Mouse (Mus musculus) brain, embryonic 14.5 days (tissue): Measurements from ENCODE around the gene Ankrd22.

Experiments
- CTCF ChIP-seq: fragments of 200-500 bp; IDR thresholded peaks from 2 replicates; pipeline ENCODE4 v1.5.1; 2012; ENCODE audit warnings: inconsistent platforms, mild to moderate bottlenecking, moderate library complexity, borderline replicate concordance; ENCODE audit not compliant: insufficient read depth, insufficient read length; ENCODE audit errors: extremely low read depth
- POLR2A ChIP-seq: fragments of 200-500 bp; IDR thresholded peaks from 2 replicates; pipeline ENCODE4 v1.6.1; 2012; ENCODE audit warnings: mild to moderate bottlenecking, inconsistent platforms, borderline replicate concordance; ENCODE audit not compliant: poor library complexity, insufficient read depth, insufficient read length, severe bottlenecking; ENCODE audit errors: extremely low read depth

GRCm38 (mm10) chr19:34193683-34194082, 27.8 kb upstream of the Ankrd22 start:
- no peak for TF ChIP-seq POLR2A
- no peak for TF ChIP-seq CTCF
